Mouse (Mus musculus) CH12.LX (cell line): ENCODE data around the gene Ntng1. TPM values are rescaled to one million over a fixed set of nuclear protein-coding genes. Genes with fewer than 3 reads are reported as not detected.

Experiments
- DNase-seq: peaks from one replicate; pipeline ENCODE4 v3.0.0-alpha.2; 2013; ENCODE audit errors: extremely low read depth
- H3K27ac ChIP-seq: 2 replicates; pipeline ENCODE4 v1.5.1; 2012; ENCODE audit warnings: low read depth, mild to moderate bottlenecking, control low read depth, moderate library complexity; ENCODE audit not compliant: insufficient read depth
- H3K27me3 ChIP-seq: replicated peaks from 2 replicates; pipeline ENCODE3; 2012; ENCODE audit warnings: inconsistent platforms
- H3K36me3 ChIP-seq, 2 experiments: replicated peaks in 1 of 2; 2 replicates each; pipeline versions ENCODE3 to v1.6.1; 2012; ENCODE audit warnings: inconsistent platforms in 1 of 2, low read length in 1 of 2, mild to moderate bottlenecking in 1 of 2, mixed read lengths in 1 of 2, moderate library complexity in 1 of 2; ENCODE audit not compliant: control insufficient read depth in 1 of 2, insufficient read depth in 1 of 2
- H3K4me1 ChIP-seq, 2 experiments: 2 replicates each; pipeline ENCODE4 v1.6.1; 2012; ENCODE audit warnings: inconsistent platforms in 1 of 2, moderate library complexity in 1 of 2; ENCODE audit not compliant: insufficient read depth in 2 of 2, control insufficient read depth in 1 of 2
- H3K4me2 ChIP-seq: 2 replicates; pipeline ENCODE4 v1.6.1; 2012; ENCODE audit warnings: low read depth, mild to moderate bottlenecking, control low read depth; ENCODE audit not compliant: poor library complexity, insufficient read depth, severe bottlenecking
- H3K4me3 ChIP-seq, 3 experiments: fragments of 150-350 bp in 1 of 3; sonication (generic) in 1 of 3; replicated peaks in 1 of 3; 2 replicates each; pipeline versions ENCODE3 to v1.5.1; 2011 to 2012; ENCODE audit warnings: low read depth in 2 of 3, low read length in 2 of 3, mild to moderate bottlenecking in 2 of 3, moderate library complexity in 2 of 3, control low read depth in 1 of 3, improper control_type of control experiment in 1 of 3, inconsistent platforms in 1 of 3, mixed read lengths in 1 of 3; ENCODE audit not compliant: poor library complexity in 1 of 3
- H3K79me2 ChIP-seq: replicated peaks from 2 replicates; pipeline ENCODE4 v1.6.1; 2012; ENCODE audit warnings: mild to moderate bottlenecking, moderate library complexity; ENCODE audit not compliant: control insufficient read depth, poor library complexity, insufficient read depth, severe bottlenecking; ENCODE audit errors: extremely low read depth
- H3K9ac ChIP-seq: 2 replicates; pipeline ENCODE4 v1.6.1; 2012; ENCODE audit warnings: low read depth, mild to moderate bottlenecking, control low read depth, moderate library complexity; ENCODE audit not compliant: insufficient read depth
- H3K9me3 ChIP-seq: replicated peaks from 2 replicates; pipeline ENCODE3; 2012; ENCODE audit warnings: low read length, inconsistent platforms, mixed read lengths
- BHLHE40 ChIP-seq: IDR thresholded peaks from 2 replicates; pipeline ENCODE4 v1.6.1; 2011; ENCODE audit warnings: mild to moderate bottlenecking, low read depth, low read length, improper control_type of control experiment
- CHD1 ChIP-seq: IDR thresholded peaks from 2 replicates; pipeline ENCODE4 v1.6.1; 2012; ENCODE audit warnings: low read depth, low read length, improper control_type of control experiment, inconsistent platforms
- CHD2 ChIP-seq: IDR thresholded peaks from 2 replicates; pipeline ENCODE4 v1.6.1; 2011; ENCODE audit warnings: low read length, improper control_type of control experiment
- E2F4 ChIP-seq: IDR thresholded peaks from 2 replicates; pipeline ENCODE4 v1.6.1; 2011; ENCODE audit warnings: low read depth, low read length, improper control_type of control experiment; ENCODE audit not compliant: insufficient replicate concordance
- EP300 ChIP-seq: IDR thresholded peaks from 2 replicates; pipeline ENCODE4 v1.6.1; 2011; ENCODE audit warnings: low read length, improper control_type of control experiment
- GABPA ChIP-seq: IDR thresholded peaks from 2 replicates; pipeline ENCODE4 v1.6.1; 2012; ENCODE audit warnings: low read depth, low read length, improper control_type of control experiment, inconsistent platforms; ENCODE audit not compliant: insufficient replicate concordance
- JUN ChIP-seq: IDR thresholded peaks from 2 replicates; pipeline ENCODE4 v1.6.1; 2011; ENCODE audit warnings: low read depth, mild to moderate bottlenecking, low read length, improper control_type of control experiment, moderate library complexity; ENCODE audit not compliant: insufficient read depth
- KAT2A ChIP-seq: IDR thresholded peaks from 2 replicates; pipeline ENCODE4 v1.6.1; 2012; ENCODE audit warnings: low read length, improper control_type of control experiment, inconsistent platforms; ENCODE audit not compliant: insufficient replicate concordance
- MAX ChIP-seq: IDR thresholded peaks from 2 replicates; pipeline ENCODE4 v1.6.1; 2011; ENCODE audit warnings: low read length, improper control_type of control experiment
- MAZ ChIP-seq: IDR thresholded peaks from 2 replicates; pipeline ENCODE4 v1.6.1; 2012; ENCODE audit warnings: low read depth, mild to moderate bottlenecking, inconsistent platforms, low read length, improper control_type of control experiment, moderate library complexity
- MEF2A ChIP-seq: IDR thresholded peaks from 2 replicates; pipeline ENCODE4 v1.6.1; 2014; ENCODE audit warnings: low read depth, mild to moderate bottlenecking, inconsistent platforms, low read length, improper control_type of control experiment, borderline replicate concordance
- PAX5 ChIP-seq: IDR thresholded peaks from 2 replicates; pipeline ENCODE4 v1.6.1; 2012; ENCODE audit warnings: low read length, inconsistent platforms, mixed read lengths
- RAD21 ChIP-seq: IDR thresholded peaks from 2 replicates; pipeline ENCODE4 v1.6.1; 2011; ENCODE audit warnings: low read depth, mild to moderate bottlenecking, low read length, improper control_type of control experiment, moderate library complexity
- SMC3 ChIP-seq: IDR thresholded peaks from 2 replicates; pipeline ENCODE4 v1.6.1; 2011; ENCODE audit warnings: low read depth, low read length, improper control_type of control experiment
- TBP ChIP-seq: conservative IDR thresholded peaks from 2 replicates; pipeline ENCODE4 v1.6.1; 2011; ENCODE audit warnings: low read depth, low read length, improper control_type of control experiment
- TCF12 ChIP-seq: IDR thresholded peaks from 2 replicates; pipeline ENCODE4 v1.6.1; 2014; ENCODE audit warnings: low read depth, mild to moderate bottlenecking, inconsistent platforms, low read length, improper control_type of control experiment
- USF1 ChIP-seq: IDR thresholded peaks from 2 replicates; pipeline ENCODE4 v1.6.1; 2014; ENCODE audit warnings: low read depth, mild to moderate bottlenecking, inconsistent platforms, low read length, improper control_type of control experiment
- USF2 ChIP-seq: conservative IDR thresholded peaks from 2 replicates; pipeline ENCODE4 v1.6.1; 2011; ENCODE audit warnings: low read depth, low read length, improper control_type of control experiment
- ZC3H11A ChIP-seq: IDR thresholded peaks from 2 replicates; pipeline ENCODE4 v1.6.1; 2012; ENCODE audit warnings: low read depth, mild to moderate bottlenecking, inconsistent platforms, low read length, improper control_type of control experiment
- ZKSCAN1 ChIP-seq: IDR thresholded peaks from 2 replicates; pipeline ENCODE4 v1.6.1; 2012; ENCODE audit warnings: low read depth, inconsistent platforms, low read length, improper control_type of control experiment, borderline replicate concordance
- ZMIZ1 ChIP-seq: IDR thresholded peaks from 2 replicates; pipeline ENCODE4 v1.6.1; 2012; ENCODE audit warnings: low read depth, mild to moderate bottlenecking, inconsistent platforms, low read length, improper control_type of control experiment
- ZNF384 ChIP-seq: IDR thresholded peaks from 2 replicates; pipeline ENCODE4 v1.6.1; 2012; ENCODE audit warnings: low read depth, low read length, improper control_type of control experiment, inconsistent platforms
- dilution Hi-C: fragments of 300-500 bp; cut with MboI; formaldehyde crosslinking; loops from 2 replicates; pipeline ENCODE4 v1.14.3; 2020; ENCODE audit warnings: low sequenced_read_pairs; ENCODE audit not compliant: extremely low pct_unique_long_range_greater_than_20kb, extremely low pct_ligation_motif_present
- in situ Hi-C: fragments of 300-500 bp; cut with MboI; formaldehyde crosslinking; loops from 3 replicates; pipeline ENCODE4 v1.14.3; 2019; ENCODE audit warnings: low sequenced_read_pairs, low pct_ligation_motif_present, low pct_unique_long_range_greater_than_20kb, mixed read lengths
- polyA plus RNA-seq: library from polyadenylated mRNA; unstranded; fragments of >175 nt; gene quantifications from 2 replicates; pipeline ENCODE4 v1.2.1, GENCODE M21; 2012; ENCODE audit warnings: low read depth; ENCODE audit not compliant: insufficient read length
- total RNA-seq, 2 experiments: library from RNA; depleted of rRNA; stranded (reverse); fragments of 300-350 nt in 1 of 2; fragments of >200 nt in 1 of 2; gene quantifications; 2 replicates each; pipeline ENCODE4 v1.2.3; 2012 to 2014

Gene Ntng1
- total and polyA plus RNA-seq, 3 experiments: not detected

GRCm38 (mm10) chr3:110092521-110092920, 51.3 kb downstream of the Ntng1 start:
- TF ChIP-seq CHD1 (no peak), GABPA (no peak), CHD2 (no peak), USF2 (no peak), MAZ (no peak), TCF12 (no peak), BHLHE40 (no peak), E2F4 (no peak), ZC3H11A (no peak), RAD21 (no peak), KAT2A (no peak), ZNF384 (no peak), PAX5 (no peak)
- Histone ChIP-seq H3K36me3 (no peaks in the 10 kb centered on the region), H3K79me2 (no peaks in the 10 kb centered on the region), H3K4me2 (no peak overlapping the region), H3K27me3 (no peaks in the 10 kb centered on the region), H3K4me1 (no peaks in the 10 kb centered on the region), H3K4me3 (no peak overlapping the region), H3K9me3 (peaks cover 16% of the 10 kb centered on the region), H3K9ac (no peak overlapping the region), H3K27ac (no peak overlapping the region)
- no peak for DNase-seq
- in situ Hi-C loops (no loop called here), dilution Hi-C loops (no loop called here)

- H3K4me2 ChIP-seq: no peak overlapping the region
- dilution Hi-C loops: no loop called here
- H3K9me3 ChIP-seq: peaks cover 31% of the 10 kb centered on the region
- no peak overlapping the region for H3K4me3 ChIP-seq
- no peak for TF ChIP-seq ZMIZ1
- TF ChIP-seq KAT2A: no peak
- TF ChIP-seq, all 38 proteins: peak for 0
- no peak for DNase-seq
- Histone ChIP-seq H3K36me3 (no peaks in the 10 kb centered on the region), H3K79me2 (no peaks in the 10 kb centered on the region), H3K27ac (no peak overlapping the region), H3K4me1 (no peaks in the 10 kb centered on the region), H3K9ac (no peak overlapping the region), H3K27me3 (no peaks in the 10 kb centered on the region)
- in situ Hi-C loops: no loop called here
Measured at GRCm38 (mm10) chr3:110087189-110087588, 56.6 kb downstream of the Ntng1 start.

- Histone ChIP-seq H3K27me3 (no peaks in the 10 kb centered on the region), H3K4me1 (no peaks in the 10 kb centered on the region), H3K9me3 (peaks cover 38% of the 10 kb centered on the region), H3K27ac (no peak overlapping the region), H3K36me3 (no peaks in the 10 kb centered on the region), H3K4me3 (no peak overlapping the region), H3K4me2 (no peak overlapping the region), H3K79me2 (no peaks in the 10 kb centered on the region), H3K9ac (no peak overlapping the region)
- dilution Hi-C loops (no loop called here), in situ Hi-C loops (no loop called here)
- no peak for TF ChIP-seq SMC3
- no peak for TF ChIP-seq TBP
- TF ChIP-seq MEF2A: no peak
- no peak for TF ChIP-seq ZKSCAN1
- no peak for TF ChIP-seq EP300
- no peak for TF ChIP-seq CHD2
- TF ChIP-seq MAX: no peak
- no peak for TF ChIP-seq JUN
- no peak for TF ChIP-seq USF1
- DNase-seq: no peak
Measured at GRCm38 (mm10) chr3:110085336-110085735, 58.5 kb downstream of the Ntng1 start.
